Mouse (Mus musculus) E14TG2a.4 (cell line): ENCODE data around the gene Chmp1a.

Source experiments
- CTCF ChIP-seq: conservative IDR thresholded peaks from 2 replicates; pipeline ENCODE4 v1.5.1; 2014; ENCODE audit warnings: low read length
- NANOG ChIP-seq: IDR thresholded peaks from 2 replicates; pipeline ENCODE4 v1.6.1; 2014; ENCODE audit warnings: borderline replicate concordance, low read length, mixed read lengths
- POU5F1 ChIP-seq: IDR thresholded peaks from 2 replicates; pipeline ENCODE4 v1.6.1; 2014; ENCODE audit warnings: low read length, borderline replicate concordance

DNA sequence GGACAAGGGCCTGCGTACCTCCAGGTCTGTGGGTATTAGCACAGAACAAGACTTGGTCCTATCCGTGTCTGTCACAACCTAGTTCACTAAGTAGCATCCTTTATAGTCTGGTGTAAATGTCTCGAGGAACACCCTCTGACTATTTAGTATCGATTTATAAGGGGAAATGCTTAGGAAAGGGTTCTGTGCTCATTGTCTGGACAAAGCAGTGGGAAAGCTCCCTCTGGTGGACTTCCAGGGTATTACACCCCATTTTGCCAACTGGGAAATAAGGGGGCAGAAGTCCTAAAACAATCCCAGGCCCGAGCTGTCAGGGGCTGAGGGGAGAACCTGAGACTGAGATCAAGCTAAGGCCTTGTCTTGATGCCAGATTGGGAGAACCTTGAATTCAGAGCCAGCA is 10.3 kb downstream of the Chmp1a start:
- TF ChIP-seq CTCF (peak; percentile 99), POU5F1 (no peak), NANOG (no peak)
